Mouse (Mus musculus) intestine, embryonic 16.5 days (tissue): ENCODE data around the gene Mylpf. TPM values are rescaled to one million over a fixed set of nuclear protein-coding genes. Genes with fewer than 3 reads are reported as not detected.

Source experiments
- ATAC-seq: fragments of 200-750 bp; cut with Nextera tagmentation; 2 replicates; pipeline ENCODE4 v1.8.0; 2017; ENCODE audit warnings: moderate TSS enrichment, moderate library complexity
- H3K27ac ChIP-seq: fragments of 300-500 bp; sonication (generic); 2 replicates; pipeline ENCODE4 v1.5.1; 2014; ENCODE audit warnings: mild to moderate bottlenecking, low read length
- H3K27me3 ChIP-seq: fragments of 300-500 bp; sonication (generic); replicated peaks from 2 replicates; pipeline ENCODE4 v1.6.1; 2014; ENCODE audit warnings: low read length, control low read depth, mixed read lengths; ENCODE audit not compliant: control insufficient read depth, insufficient read depth
- H3K36me3 ChIP-seq: fragments of 300-500 bp; sonication (generic); 2 replicates; pipeline ENCODE4 v1.6.1; 2014; ENCODE audit warnings: low read length, control low read depth; ENCODE audit not compliant: control insufficient read depth, insufficient read depth
- H3K4me1 ChIP-seq: fragments of 300-500 bp; sonication (generic); 2 replicates; pipeline ENCODE4 v1.6.1; 2014; ENCODE audit warnings: low read length, control low read depth, mixed read lengths; ENCODE audit not compliant: control insufficient read depth, insufficient read depth
- H3K4me2 ChIP-seq: fragments of 300-500 bp; sonication (generic); 2 replicates; pipeline ENCODE4 v1.6.1; 2014; ENCODE audit warnings: low read depth, low read length, control low read depth
- H3K4me3 ChIP-seq: fragments of 300-500 bp; sonication (generic); 2 replicates; pipeline ENCODE4 v1.5.1; 2014; ENCODE audit warnings: mild to moderate bottlenecking, low read length
- H3K9ac ChIP-seq: fragments of 300-500 bp; sonication (generic); 2 replicates; pipeline ENCODE4 v1.6.1; 2014; ENCODE audit warnings: low read depth, low read length
- H3K9me3 ChIP-seq: fragments of 300-500 bp; sonication (generic); 2 replicates; pipeline ENCODE4 v1.6.1; 2016; ENCODE audit warnings: low read length, control low read depth; ENCODE audit not compliant: control insufficient read depth
- WGBS: fragments of 180-500 bp; shearing (Covaris S2); extraction: QIAGEN DNeasy Blood & Tissue Kit; methylation state at CpG from one replicate; pipeline ENCODE4 v1.1.7; 2014; 5-methylcytosine and 5-hydroxymethylcytosine counted together
- polyA plus RNA-seq: library from polyadenylated mRNA; unstranded; fragments of >200 nt; fragmentation: Nextera tagmentation; extraction: Ambion mirVana; gene quantifications from 2 replicates; pipeline ENCODE4 v1.2.1, GENCODE M21; 2015

The Mylpf gene
- polyA plus RNA-seq, 1 experiment from 2014 or later: 21.0 TPM

DNA sequence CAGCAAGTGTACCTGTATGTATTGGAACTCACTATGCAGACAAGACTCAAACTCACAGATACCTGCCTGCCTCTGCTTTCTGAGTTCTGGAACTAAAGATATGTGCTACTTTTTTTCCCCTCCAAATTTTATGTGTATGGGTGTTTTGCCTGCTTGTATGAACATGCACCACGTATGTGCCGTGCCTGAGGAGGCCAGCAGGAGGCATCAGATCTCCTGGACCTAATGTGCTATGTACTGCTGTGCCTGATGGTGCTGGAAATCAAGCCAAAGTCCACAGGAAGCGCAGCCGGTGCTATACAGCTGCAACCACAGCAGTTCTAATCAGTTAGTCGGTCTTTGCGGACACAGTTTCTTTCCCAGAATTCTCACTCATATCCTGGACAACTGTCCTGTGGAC, 24.9 kb upstream of the Mylpf start:
- WGBS: 72% methylated on average over 6 of the region's 6 CpGs
- H3K27ac ChIP-seq: no peak overlapping the region
- H3K27me3 ChIP-seq: no peaks in the 10 kb centered on the region

DNA sequence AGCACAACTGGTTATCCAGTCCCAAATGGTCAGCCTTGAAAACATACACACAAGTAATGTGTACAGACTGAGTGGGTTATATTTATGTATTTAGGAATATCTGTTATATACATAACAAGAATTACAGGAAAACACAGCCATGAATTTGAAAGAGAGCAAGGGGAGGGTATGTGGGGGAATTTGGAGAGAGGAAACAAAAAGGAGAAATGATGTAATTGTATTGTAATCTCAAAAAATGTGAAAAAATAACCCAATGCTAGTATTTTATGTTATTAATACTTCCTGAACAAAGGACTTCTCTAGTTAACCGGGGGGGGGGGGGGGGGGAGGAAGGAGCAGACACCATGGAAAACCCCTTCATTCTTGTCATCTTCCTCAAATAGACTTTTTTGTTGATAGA, 24.0 kb upstream of the Mylpf start:
- Histone ChIP-seq H3K36me3 (no peaks in the 10 kb centered on the region), H3K9me3 (no peaks in the 10 kb centered on the region), H3K4me2 (no peak overlapping the region), H3K27me3 (no peaks in the 10 kb centered on the region), H3K4me1 (no peaks in the 10 kb centered on the region; the same call in 1 of the 2 replicates), H3K27ac (no peak overlapping the region), H3K9ac (no peak overlapping the region), H3K4me3 (no peak overlapping the region)
- 44% methylated on average over 1 of the region's 1 CpGs for WGBS
- no peak for ATAC-seq

More for the DNA sequence above, 24.9 kb upstream of the Mylpf start:
- peak; percentile 80 for ATAC-seq
- H3K4me3 ChIP-seq: no peak overlapping the region
- H3K9ac ChIP-seq: no peak overlapping the region
- H3K36me3 ChIP-seq: no peaks in the 10 kb centered on the region
- no peak overlapping the region for H3K4me2 ChIP-seq
- no peaks in the 10 kb centered on the region for H3K9me3 ChIP-seq
- H3K4me1 ChIP-seq: no peaks in the 10 kb centered on the region; the same call in 1 of the 2 replicates

DNA sequence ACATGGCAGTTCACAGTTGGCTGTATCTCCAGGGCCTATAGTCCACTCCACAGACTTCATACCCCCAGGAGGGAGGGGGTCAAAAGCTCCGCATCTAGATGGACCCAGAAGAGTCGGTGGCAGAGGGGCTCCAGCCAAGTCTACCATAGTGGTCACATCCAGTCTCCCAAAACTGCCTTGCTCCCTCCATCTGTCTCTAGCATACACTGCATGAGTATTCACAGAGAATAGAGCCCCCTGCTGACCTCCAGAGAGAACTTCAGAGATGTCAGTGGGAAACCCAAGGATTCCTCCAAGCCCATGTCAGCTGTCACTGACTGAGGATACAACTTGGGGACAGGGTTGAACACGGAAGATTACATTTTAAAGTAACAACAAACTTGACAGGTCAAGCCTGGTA, 23.1 kb upstream of the Mylpf start:
- WGBS: 74% methylated on average over 3 of the region's 3 CpGs
- Histone ChIP-seq H3K27me3 (no peaks in the 10 kb centered on the region), H3K4me3 (no peak overlapping the region), H3K4me1 (no peaks in the 10 kb centered on the region; the same call in 1 of the 2 replicates), H3K9ac (no peak overlapping the region), H3K36me3 (no peaks in the 10 kb centered on the region), H3K27ac (no peak overlapping the region), H3K4me2 (no peak overlapping the region), H3K9me3 (no peaks in the 10 kb centered on the region)
- no peak; the same call in 1 of the 2 replicates for ATAC-seq

DNA sequence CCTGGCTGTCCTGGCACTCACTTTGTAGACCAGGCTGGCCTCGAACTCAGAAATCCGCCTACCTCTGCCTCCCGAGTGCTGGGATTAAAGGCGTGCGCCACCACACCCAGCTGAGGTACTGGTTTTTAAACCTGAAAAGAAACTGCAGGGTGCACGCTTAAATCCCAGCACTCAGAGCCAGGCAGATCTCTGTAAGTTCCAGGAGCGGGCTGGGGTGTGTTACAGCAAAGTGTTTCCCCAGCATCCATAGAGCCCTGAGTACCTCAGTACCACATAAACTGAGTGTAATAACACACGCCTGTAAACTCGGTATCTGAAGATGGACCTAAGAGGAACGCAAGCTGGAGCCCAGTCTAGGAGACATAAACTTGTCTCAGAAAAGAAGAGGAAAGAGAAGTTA, 21.3 kb upstream of the Mylpf start:
- peaks cover 7% of the 10 kb centered on the region for H3K36me3 ChIP-seq
- ATAC-seq: no peak
- 65% methylated on average over 10 of the region's 10 CpGs for WGBS

GRCm38 (mm10) chr7:127188305-127189276, 20.1 kb upstream of the Mylpf start:
- H3K27me3 ChIP-seq: no peaks in the 10 kb centered on the region
- peaks cover 2% of the 10 kb centered on the region; the same call in 1 of the 2 replicates for H3K4me1 ChIP-seq
- no peak for ATAC-seq
- H3K9ac ChIP-seq: no peak overlapping the region
- no peak overlapping the region for H3K4me2 ChIP-seq
- H3K9me3 ChIP-seq: no peaks in the 10 kb centered on the region
- H3K4me3 ChIP-seq: no peak overlapping the region
- H3K27ac ChIP-seq: no peak overlapping the region
- WGBS: 82% methylated on average over 17 of the region's 17 CpGs
- H3K36me3 ChIP-seq: peaks cover 16% of the 10 kb centered on the region

More for the DNA sequence above, 21.3 kb upstream of the Mylpf start:
- H3K9me3 ChIP-seq: no peaks in the 10 kb centered on the region
- H3K27me3 ChIP-seq: no peaks in the 10 kb centered on the region
- H3K4me3 ChIP-seq: no peak overlapping the region
- H3K27ac ChIP-seq: no peak overlapping the region
- H3K9ac ChIP-seq: no peak overlapping the region
- no peak overlapping the region for H3K4me2 ChIP-seq
- no peaks in the 10 kb centered on the region; the same call in 1 of the 2 replicates for H3K4me1 ChIP-seq

DNA sequence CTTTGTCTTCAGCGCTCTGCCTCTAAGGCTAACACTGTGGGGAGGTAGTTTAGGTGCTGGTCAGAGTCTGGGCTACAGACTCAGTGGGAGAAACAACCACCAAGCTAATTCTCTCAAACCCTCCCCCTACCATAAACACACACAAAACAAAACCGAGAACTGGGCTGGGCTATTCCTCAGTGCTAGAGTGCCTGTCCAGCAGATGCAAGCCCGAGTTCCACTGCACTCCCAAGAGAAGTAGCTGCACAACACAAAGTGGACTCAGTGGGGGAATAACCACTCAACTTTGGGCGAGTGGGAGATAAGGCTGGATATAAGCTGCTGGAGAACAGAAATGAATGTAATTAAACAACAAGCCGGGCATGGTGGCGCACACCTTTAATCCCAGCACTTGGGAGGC, 18.0 kb upstream of the Mylpf start:
- ATAC-seq: no peak
- no peak overlapping the region for H3K9ac ChIP-seq
- H3K9me3 ChIP-seq: no peaks in the 10 kb centered on the region
- H3K4me1 ChIP-seq: peaks cover 11% of the 10 kb centered on the region
- H3K27me3 ChIP-seq: no peaks in the 10 kb centered on the region
- no peak overlapping the region for H3K4me3 ChIP-seq
- H3K27ac ChIP-seq: no peak overlapping the region
- H3K36me3 ChIP-seq: peaks cover 16% of the 10 kb centered on the region
- 79% methylated on average over 6 of the region's 6 CpGs for WGBS
- H3K4me2 ChIP-seq: no peak overlapping the region

GRCm38 (mm10) chr7:127192989-127193388, 15.7 kb upstream of the Mylpf start:
- H3K36me3 ChIP-seq: peaks cover 20% of the 10 kb centered on the region
- H3K27ac ChIP-seq: no peak overlapping the region

GRCm38 (mm10) chr7:127194011-127194632, 14.6 kb upstream of the Mylpf start:
- Histone ChIP-seq H3K27ac (0 out of 2 replicates have a peak overlapping the region, but pooled peaks have one; percentile 90), H3K4me2 (peak overlapping the region; percentile 68), H3K36me3 (peaks cover 28% of the 10 kb centered on the region), H3K4me1 (peaks cover 18% of the 10 kb centered on the region), H3K9me3 (no peaks in the 10 kb centered on the region), H3K4me3 (0 out of 2 replicates have a peak overlapping the region, but pooled peaks have one; percentile 77), H3K27me3 (no peaks in the 10 kb centered on the region), H3K9ac (no peak overlapping the region)
- ATAC-seq: no peak
- 92% methylated on average over 17 of the region's 17 CpGs for WGBS

More at GRCm38 (mm10) chr7:127192989-127193388, 15.7 kb upstream of the Mylpf start:
- Histone ChIP-seq H3K27me3 (no peaks in the 10 kb centered on the region), H3K9ac (peak overlapping the region; percentile 13; the same call in 1 of the 2 replicates), H3K4me1 (peaks cover 18% of the 10 kb centered on the region), H3K4me2 (0 out of 2 replicates have a peak overlapping the region, but pooled peaks have one; percentile 16), H3K9me3 (no peaks in the 10 kb centered on the region), H3K4me3 (no peak overlapping the region)
- WGBS: 94% methylated on average over 5 of the region's 5 CpGs
- ATAC-seq: no peak

GRCm38 (mm10) chr7:127194633-127195029, 14.1 kb upstream of the Mylpf start:
- no peak for ATAC-seq
- H3K27ac ChIP-seq: peak overlapping the region; percentile 90; the same call in 1 of the 2 replicates
- H3K27me3 ChIP-seq: no peaks in the 10 kb centered on the region
- no peaks in the 10 kb centered on the region for H3K9me3 ChIP-seq
- H3K4me3 ChIP-seq: peak overlapping the region; percentile 77
- H3K4me2 ChIP-seq: peak overlapping the region; percentile 68
- peaks cover 33% of the 10 kb centered on the region for H3K36me3 ChIP-seq
- H3K9ac ChIP-seq: peak overlapping the region; percentile 79
- WGBS: 70% methylated on average over 7 of the region's 7 CpGs
- H3K4me1 ChIP-seq: peaks cover 18% of the 10 kb centered on the region
